Mouse (Mus musculus): ENCODE measurements around the gene Slc25a33. TPM values are rescaled to one million over a fixed set of nuclear protein-coding genes. Genes with fewer than 3 reads are reported as not detected.

The Slc25a33 gene
- polyA plus RNA-seq, 1 experiment from 2014 or later: 12.1 TPM

GRCm38 (mm10) chr4:149722104-149723020, 51.7 kb downstream of the Slc25a33 start:
- Histone ChIP-seq H3K27ac (no peak overlapping the region), H3K4me2 (no peak overlapping the region), H3K27me3 (no peaks in the 10 kb centered on the region), H3K36me3 (replicated peaks) (peaks cover 96% of the 10 kb centered on the region), H3K9me3 (no peaks in the 10 kb centered on the region), H3K4me1 (peaks cover 24% of the 10 kb centered on the region), H3K9ac (no peak overlapping the region), H3K4me3 (replicated peaks) (no peak overlapping the region)
- no peak for ATAC-seq (ENCODE audit: low FRiP score)
- WGBS: 91% methylated on average over 24 of the region's 24 CpGs

DNA sequence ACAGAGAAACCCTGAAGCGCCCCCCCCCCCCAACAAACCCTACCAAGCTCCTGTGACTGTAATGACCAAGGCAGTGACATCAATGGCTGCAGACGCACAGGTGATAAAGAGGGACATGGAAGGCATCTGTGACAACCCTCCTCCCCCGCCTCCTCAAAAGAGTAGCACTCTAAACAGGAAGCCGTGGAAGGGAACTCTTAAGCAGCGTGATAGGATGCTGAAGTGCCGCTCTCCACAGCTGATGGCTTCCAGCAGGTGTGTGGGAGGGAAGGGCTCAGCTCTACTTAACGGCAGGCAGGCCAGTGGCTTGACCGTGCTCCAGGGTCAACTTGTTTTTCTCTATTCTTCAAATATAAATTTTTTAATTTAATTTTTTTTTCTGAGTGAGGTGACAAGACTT, 52.9 kb downstream of the Slc25a33 start:
- Histone ChIP-seq H3K9me3 (no peaks in the 10 kb centered on the region), H3K4me1 (peaks cover 24% of the 10 kb centered on the region), H3K27me3 (no peaks in the 10 kb centered on the region), H3K27ac (no peak overlapping the region), H3K36me3 (replicated peaks) (peaks cover 96% of the 10 kb centered on the region), H3K4me3 (replicated peaks) (no peak overlapping the region), H3K4me2 (no peak overlapping the region), H3K9ac (no peak overlapping the region)
- ATAC-seq (ENCODE audit: low FRiP score): no peak
- 93% methylated on average over 8 of the region's 8 CpGs for WGBS

GRCm38 (mm10) chr4:149719686-149720085, 54.4 kb downstream of the Slc25a33 start:
- Histone ChIP-seq H3K4me3 (replicated peaks) (no peak overlapping the region), H3K9ac (no peak overlapping the region), H3K4me2 (no peak overlapping the region), H3K27me3 (no peaks in the 10 kb centered on the region), H3K9me3 (no peaks in the 10 kb centered on the region), H3K4me1 (peaks cover 22% of the 10 kb centered on the region), H3K36me3 (replicated peaks) (peaks cover 96% of the 10 kb centered on the region), H3K27ac (no peak overlapping the region)
- 84% methylated on average over 6 of the region's 6 CpGs for WGBS
- no peak for ATAC-seq (ENCODE audit: low FRiP score)

- ATAC-seq (ENCODE audit: low FRiP score): no peak
- peaks cover 6% of the 10 kb centered on the region for H3K4me1 ChIP-seq
- no peaks in the 10 kb centered on the region for H3K9me3 ChIP-seq
- H3K27ac ChIP-seq: no peak overlapping the region
- no peak overlapping the region for H3K4me2 ChIP-seq
- no peak overlapping the region for H3K9ac ChIP-seq
- whole genome bisulfite sequencing: 81% methylated on average over 3 of the region's 3 CpGs
- H3K36me3 ChIP-seq (replicated peaks): peaks cover 51% of the 10 kb centered on the region
- H3K27me3 ChIP-seq: no peaks in the 10 kb centered on the region
- no peak overlapping the region for H3K4me3 ChIP-seq (replicated peaks)
These were observed 59.5 kb downstream of the Slc25a33 start for GRCm38 (mm10) chr4:149714542-149714941.

- WGBS: 20% methylated on average over 7 of the region's 7 CpGs
- peaks cover 25% of the 10 kb centered on the region for H3K36me3 ChIP-seq (replicated peaks)
- H3K9ac ChIP-seq: no peak overlapping the region
- H3K27me3 ChIP-seq: no peaks in the 10 kb centered on the region
- no peak for ATAC-seq (ENCODE audit: low FRiP score)
- H3K4me3 ChIP-seq (replicated peaks): no peak overlapping the region
- no peaks in the 10 kb centered on the region for H3K9me3 ChIP-seq
- peaks cover 6% of the 10 kb centered on the region for H3K4me1 ChIP-seq
- no peak overlapping the region for H3K4me2 ChIP-seq
- no peak overlapping the region for H3K27ac ChIP-seq
These were observed 62.1 kb downstream of the Slc25a33 start for GRCm38 (mm10) chr4:149711955-149712354.

DNA sequence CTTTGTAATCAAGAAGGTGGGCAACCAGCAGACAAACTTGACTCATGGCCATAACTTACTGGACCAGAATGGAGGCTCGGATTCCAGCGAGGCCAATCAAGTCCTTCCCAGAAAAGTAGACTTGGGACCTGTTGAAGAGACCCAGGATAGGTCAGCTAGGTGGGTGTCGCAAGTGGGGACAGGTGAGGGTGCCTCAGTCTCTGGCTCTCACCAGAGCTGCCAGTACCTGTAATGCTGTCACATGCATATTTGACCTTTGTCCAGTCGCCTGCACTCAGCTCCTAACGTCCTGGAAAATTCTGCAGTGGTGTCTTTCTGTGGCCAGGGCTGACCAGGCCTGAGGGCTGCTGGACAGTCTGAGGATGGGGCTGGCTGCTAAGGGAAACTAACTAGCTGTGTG, 62.6 kb downstream of the Slc25a33 start:
- no peak overlapping the region for H3K27ac ChIP-seq
- no peaks in the 10 kb centered on the region for H3K27me3 ChIP-seq
- H3K4me2 ChIP-seq: no peak overlapping the region
- no peaks in the 10 kb centered on the region for H3K9me3 ChIP-seq
- WGBS: 89% methylated on average over 5 of the region's 5 CpGs
- H3K4me1 ChIP-seq: peaks cover 6% of the 10 kb centered on the region
- ATAC-seq (ENCODE audit: low FRiP score): no peak
- H3K9ac ChIP-seq: no peak overlapping the region
- H3K4me3 ChIP-seq (replicated peaks): no peak overlapping the region
- peaks cover 20% of the 10 kb centered on the region for H3K36me3 ChIP-seq (replicated peaks)

- WGBS: 26% methylated on average over 5 of the region's 5 CpGs
- ATAC-seq (ENCODE audit: low FRiP score): peak; percentile 69; the same call in 1 of the 2 replicates
- no peaks in the 10 kb centered on the region for H3K27me3 ChIP-seq
These were observed 63.6 kb downstream of the Slc25a33 start for GRCm38 (mm10) chr4:149710510-149710909.

DNA sequence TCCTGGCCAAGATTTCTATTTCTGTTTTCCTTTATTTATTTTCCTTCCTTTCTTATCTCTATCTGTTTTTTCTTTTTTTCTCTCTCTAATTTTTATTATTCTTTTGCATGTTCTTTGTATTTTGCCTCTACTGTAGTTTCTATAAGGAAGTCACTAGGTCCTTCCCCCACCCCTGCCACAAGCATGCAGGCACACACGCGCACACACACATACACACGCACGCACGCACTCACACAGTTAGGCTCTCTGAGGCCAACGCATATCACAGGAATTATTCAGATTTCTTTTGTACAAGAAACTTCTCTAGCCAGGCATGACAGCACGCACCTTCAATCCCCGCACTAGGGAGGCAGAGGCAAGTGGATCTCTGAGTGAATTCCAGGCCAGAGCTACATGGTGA, 68.1 kb downstream of the Slc25a33 start:
- Histone ChIP-seq H3K4me3 (replicated peaks) (no peak overlapping the region), H3K4me1 (no peaks in the 10 kb centered on the region), H3K4me2 (no peak overlapping the region), H3K36me3 (replicated peaks) (no peaks in the 10 kb centered on the region), H3K27ac (no peak overlapping the region), H3K9me3 (no peaks in the 10 kb centered on the region), H3K27me3 (no peaks in the 10 kb centered on the region), H3K9ac (no peak overlapping the region)
- ATAC-seq (ENCODE audit: low FRiP score): no peak
- 92% methylated on average over 8 of the region's 8 CpGs for WGBS

More at GRCm38 (mm10) chr4:149710510-149710909, 63.6 kb downstream of the Slc25a33 start:
- Histone ChIP-seq H3K36me3 (replicated peaks) (peaks cover 10% of the 10 kb centered on the region), H3K9me3 (no peaks in the 10 kb centered on the region), H3K4me2 (no peak overlapping the region), H3K4me3 (replicated peaks) (no peak overlapping the region), H3K27ac (no peak overlapping the region), H3K9ac (no peak overlapping the region), H3K4me1 (peaks cover 6% of the 10 kb centered on the region)

GRCm38 (mm10) chr4:149705298-149705697, 68.8 kb downstream of the Slc25a33 start:
- Histone ChIP-seq H3K27me3 (peaks cover 5% of the 10 kb centered on the region; the same call in 1 of the 2 replicates), H3K9me3 (no peaks in the 10 kb centered on the region), H3K4me2 (no peak overlapping the region), H3K4me1 (no peaks in the 10 kb centered on the region), H3K36me3 (replicated peaks) (no peaks in the 10 kb centered on the region), H3K9ac (no peak overlapping the region), H3K27ac (no peak overlapping the region), H3K4me3 (replicated peaks) (no peak overlapping the region)
- ATAC-seq (ENCODE audit: low FRiP score): no peak
- WGBS: 81% methylated on average over 7 of the region's 7 CpGs

GRCm38 (mm10) chr4:149702210-149702979, 71.7 kb downstream of the Slc25a33 start, which contains the start of gene Pik3cd:
Gene Pik3cd, minus strand, starts transcription at chr4:149702571.
- Histone ChIP-seq H3K9ac (no peak within 1 kb of the TSS), H3K9me3 (no peaks in the 10 kb centered on the region), H3K27me3 (peaks cover 26% of the 10 kb centered on the region), H3K4me3 (replicated peaks) (no peak within 1 kb of the TSS), H3K36me3 (replicated peaks) (no peaks in the 10 kb centered on the region), H3K27ac (no peak within 1 kb of the TSS), H3K4me1 (peaks cover 8% of the 10 kb centered on the region), H3K4me2 (no peak within 1 kb of the TSS)
- no peak for ATAC-seq (ENCODE audit: low FRiP score)
- WGBS: 78% methylated on average over 19 of the region's 19 CpGs

DNA sequence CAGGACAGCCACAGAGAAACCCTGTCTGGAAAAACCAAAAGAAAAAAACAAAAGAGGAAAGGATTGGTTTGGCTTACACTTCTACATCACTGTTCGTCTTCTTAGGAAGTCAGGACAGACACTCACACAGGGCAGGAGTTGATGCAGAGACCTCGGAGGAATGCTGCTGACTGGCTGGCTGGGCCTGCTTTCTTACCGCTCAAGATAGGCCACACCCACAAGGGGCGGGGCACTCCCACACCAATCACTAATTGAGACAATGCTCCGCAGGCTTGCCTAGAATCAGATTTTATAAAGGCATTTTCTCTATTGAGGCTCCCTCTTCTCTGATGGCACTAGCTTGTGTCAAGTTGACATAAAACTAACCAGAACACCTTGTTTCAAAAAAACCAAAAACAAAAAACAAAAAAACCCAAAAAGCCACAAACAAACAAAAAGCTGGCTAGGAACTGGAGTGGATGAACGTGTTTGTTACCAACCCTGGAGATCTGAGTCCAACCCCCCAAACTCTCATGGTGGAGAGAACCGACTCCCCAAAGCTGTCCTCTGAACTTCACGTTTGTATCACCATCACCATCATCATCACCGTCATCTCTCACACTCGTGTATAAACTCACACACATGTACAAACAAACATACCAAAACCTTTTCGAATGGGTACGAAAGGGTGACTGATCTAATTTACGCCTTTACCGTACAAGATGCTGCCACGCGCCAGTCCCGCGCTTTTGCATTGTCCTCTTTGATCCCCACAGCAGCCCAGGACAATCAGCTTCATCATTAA, 72.5 kb downstream of the Slc25a33 start:
- Histone ChIP-seq H3K4me3 (replicated peaks) (no peak overlapping the region), H3K9ac (no peak overlapping the region), H3K27ac (no peak overlapping the region), H3K4me2 (no peak overlapping the region), H3K9me3 (no peaks in the 10 kb centered on the region), H3K36me3 (replicated peaks) (no peaks in the 10 kb centered on the region), H3K27me3 (peaks cover 33% of the 10 kb centered on the region), H3K4me1 (peaks cover 9% of the 10 kb centered on the region)
- ATAC-seq (ENCODE audit: low FRiP score): 0 out of 2 replicates have a peak, but pooled peaks have one; percentile 55
- WGBS: 62% methylated on average over 18 of the region's 18 CpGs

DNA sequence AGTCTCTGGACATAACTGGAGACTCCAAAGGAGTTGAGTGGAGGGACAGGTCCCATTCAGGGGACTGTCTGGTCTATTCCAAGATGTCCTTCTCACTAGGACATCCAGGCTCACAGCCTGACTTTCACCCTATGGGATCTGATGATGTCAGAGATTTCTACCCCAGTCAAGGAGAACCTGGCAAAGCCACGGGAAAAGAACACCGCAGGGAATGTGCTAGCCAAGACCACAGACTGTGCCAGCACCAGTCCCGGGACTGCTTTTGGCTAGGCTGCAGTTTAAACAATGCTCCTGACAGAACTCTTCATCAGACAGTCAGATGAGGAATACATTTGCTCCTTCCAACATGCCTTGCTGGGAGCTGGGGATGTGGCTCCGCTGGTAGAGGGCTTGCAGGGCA, 74.1 kb downstream of the Slc25a33 start:
- no peak overlapping the region for H3K9ac ChIP-seq
- no peak overlapping the region for H3K4me2 ChIP-seq
- H3K36me3 ChIP-seq (replicated peaks): no peaks in the 10 kb centered on the region
- H3K4me1 ChIP-seq: peaks cover 13% of the 10 kb centered on the region
- ATAC-seq (ENCODE audit: low FRiP score): no peak
- WGBS: 81% methylated on average over 4 of the region's 4 CpGs
- no peak overlapping the region for H3K4me3 ChIP-seq (replicated peaks)
- no peak overlapping the region for H3K27ac ChIP-seq
- peaks cover 46% of the 10 kb centered on the region for H3K27me3 ChIP-seq
- no peaks in the 10 kb centered on the region for H3K9me3 ChIP-seq

Data from forebrain, embryonic 12.5 days (tissue).